Comparison of ENCODE assay signal across 28 mouse cellular contexts in genomic region chrX:36976980-36977379, GRCm38 (mm10). TPM values are rescaled to one million over a fixed set of nuclear protein-coding genes. Genes with fewer than 3 reads are reported as not detected.
DNase-seq lines count a peak whose midpoint lies in the region; ATAC-seq and TF ChIP-seq lines count a peak whose summit lies in the region.
"Had no signal": no experiment of that assay in that cellular context is flagged by ENCODE, and none has a peak within 500 bp of the region (broad histone marks: within the 10 kb centered on the region; RNA-seq: fewer than 3 reads in every experiment).

No protein-coding gene starts in this region.

- H3K4me3 ChIP-seq in heart, postnatal 0 days (ENCODE audit: low read depth, low read length): no peak overlapping the region
- no peak overlapping the region for H3K4me3 ChIP-seq in heart, embryonic 10.5 days
- no peak overlapping the region for H3K4me3 ChIP-seq in hindbrain, embryonic 12.5 days
- H3K4me3 ChIP-seq: embryonic facial prominence, embryonic 10.5 days; embryonic facial prominence, embryonic 13.5 days; erythroblast, embryonic 14.5 days; forebrain, embryonic 12.5 days; forebrain, embryonic 15.5 days; gastrocnemius, adult 2 months; heart, embryonic 12.5 days; hindbrain, embryonic 10.5 days had no signal

- no peak overlapping the region for H3K9ac ChIP-seq in heart, postnatal 0 days (replicated peaks; ENCODE audit: low read depth, low read length)
- H3K9ac ChIP-seq in hindbrain, embryonic 12.5 days: no peak overlapping the region
- H3K9ac ChIP-seq: embryonic facial prominence, embryonic 13.5 days; forebrain, embryonic 12.5 days; forebrain, embryonic 15.5 days; heart, embryonic 12.5 days; hindbrain, embryonic 14.5 days had no signal

- no peak for ATAC-seq in heart, postnatal 0 days (ENCODE audit: insufficient read depth, low read depth)
- ATAC-seq in hindbrain, embryonic 12.5 days (ENCODE audit: low FRiP score): no peak
- ATAC-seq: activated CD4-positive, CD25-positive, alpha-beta regulatory T cell, adult 4 months; forebrain, embryonic 15.5 days; hindbrain, postnatal 0 days; inflammation-experienced regulatory T-cells, adult 6 months had no signal

- H3K4me1 ChIP-seq in heart, postnatal 0 days (ENCODE audit: control insufficient read depth, insufficient read depth): peaks cover 6% of the 10 kb centered on the region; the same call in 1 of the 2 replicates
- no peaks in the 10 kb centered on the region for H3K4me1 ChIP-seq in heart, embryonic 10.5 days
- no peaks in the 10 kb centered on the region for H3K4me1 ChIP-seq in hindbrain, embryonic 12.5 days
- H3K4me1 ChIP-seq: embryonic facial prominence, embryonic 10.5 days; embryonic facial prominence, embryonic 13.5 days; forebrain, embryonic 12.5 days; forebrain, embryonic 15.5 days; hindbrain, embryonic 10.5 days had no signal

- peak overlapping the region; percentile 25; the same call in 1 of the 2 replicates for H3K27ac ChIP-seq in heart, postnatal 0 days (ENCODE audit: low read depth)
- H3K27ac ChIP-seq in heart, embryonic 10.5 days: no peak overlapping the region
- H3K27ac ChIP-seq in hindbrain, embryonic 12.5 days: no peak overlapping the region
- H3K27ac ChIP-seq: embryonic facial prominence, embryonic 10.5 days; embryonic facial prominence, embryonic 13.5 days; forebrain, embryonic 12.5 days; forebrain, embryonic 15.5 days; gastrocnemius, adult 2 months; hindbrain, embryonic 10.5 days; hindbrain, embryonic 14.5 days; hindbrain, postnatal 0 days had no signal

- WGBS in heart, postnatal 0 days: 72% methylated on average over 7 of the region's 7 CpGs
- 83% methylated on average over 7 of the region's 7 CpGs for WGBS in heart, embryonic 10.5 days
- 86% methylated on average over 7 of the region's 7 CpGs for WGBS in hindbrain, embryonic 12.5 days

- H3K27me3 ChIP-seq in heart, postnatal 0 days (ENCODE audit: control insufficient read depth, insufficient read depth, low read length): no peaks in the 10 kb centered on the region
- H3K27me3 ChIP-seq in heart, embryonic 10.5 days (ENCODE audit: insufficient read depth, poor library complexity, severe bottlenecking): no peaks in the 10 kb centered on the region
- no peaks in the 10 kb centered on the region for H3K27me3 ChIP-seq in hindbrain, embryonic 12.5 days
- H3K27me3 ChIP-seq: embryonic facial prominence, embryonic 13.5 days; forebrain, embryonic 12.5 days; forebrain, embryonic 15.5 days; heart, embryonic 12.5 days had no signal

- no peak for TF ChIP-seq CTCF in heart, postnatal 0 days (IDR thresholded peaks at IDR 0.05; ENCODE audit: low read depth)

- DNase-seq in adrenal gland, postnatal 10 days: peak; percentile 8
- no peak for DNase-seq in adrenal gland, adult 8-10 months
- no peak for DNase-seq in heart, postnatal 0 days (ENCODE audit: low spot score)
- DNase-seq in heart, embryonic 10.5 days (ENCODE audit: low spot score): no peak
- peak; percentile 34 for DNase-seq in layer of hippocampus, adult 9-11 months
- no peak for DNase-seq in layer of hippocampus, postnatal 25 days (ENCODE audit: extremely low spot score in 1 of 2, low spot score in 1 of 2)
- peak; percentile 80 for DNase-seq in brain, adult 2 months (ENCODE audit: low read depth, low spot score)
- DNase-seq: adrenal gland, postnatal 14 days; cerebellum, adult 11-12 months; cerebellum, adult 8-10 months; cerebellum, postnatal 36 days; embryo, embryonic 11 days; gastrocnemius, adult 2 months; gastrocnemius, postnatal 14 days; heart, adult 11 months; heart, postnatal 36 days had no signal

- no peak overlapping the region for H3K4me2 ChIP-seq in heart, postnatal 0 days (ENCODE audit: low read depth, low read length)
- no peak overlapping the region for H3K4me2 ChIP-seq in hindbrain, embryonic 12.5 days (replicated peaks)
- H3K4me2 ChIP-seq: embryonic facial prominence, embryonic 13.5 days; forebrain, embryonic 12.5 days; forebrain, embryonic 15.5 days; heart, embryonic 12.5 days; hindbrain, embryonic 14.5 days had no signal

- no peak for TF ChIP-seq EP300 in heart, postnatal 0 days (IDR thresholded peaks at IDR 0.05; ENCODE audit: low read depth)

- no peaks in the 10 kb centered on the region for H3K36me3 ChIP-seq in heart, postnatal 0 days (replicated peaks; ENCODE audit: control insufficient read depth, insufficient read depth, low read length)
- no peaks in the 10 kb centered on the region for H3K36me3 ChIP-seq in heart, embryonic 10.5 days
- H3K36me3 ChIP-seq in hindbrain, embryonic 12.5 days: no peaks in the 10 kb centered on the region
- H3K36me3 ChIP-seq: embryonic facial prominence, embryonic 10.5 days; embryonic facial prominence, embryonic 13.5 days; forebrain, embryonic 12.5 days; forebrain, embryonic 15.5 days; heart, embryonic 12.5 days; hindbrain, embryonic 10.5 days had no signal

- H3K9me3 ChIP-seq in heart, postnatal 0 days (replicated peaks; ENCODE audit: control insufficient read depth, low read length): no peaks in the 10 kb centered on the region
- no peaks in the 10 kb centered on the region for H3K9me3 ChIP-seq in heart, embryonic 10.5 days
- H3K9me3 ChIP-seq in hindbrain, embryonic 12.5 days (replicated peaks): no peaks in the 10 kb centered on the region
- H3K9me3 ChIP-seq: embryonic facial prominence, embryonic 10.5 days; embryonic facial prominence, embryonic 13.5 days; forebrain, embryonic 12.5 days; forebrain, embryonic 15.5 days; heart, embryonic 12.5 days; hindbrain, embryonic 10.5 days had no signal

RNA-seq across cellular contexts. Expression of gene Sept6, which starts 14.6 kb away (rescaled TPM):
- total RNA-seq in adrenal gland, postnatal 10 days (2021): 10 to 100 TPM; 15.8 to 22.4 TPM
- total RNA-seq in adrenal gland, adult 8-10 months (2022): 10 to 100 TPM; 21.4 to 45.9 (median 31.0) TPM
- total RNA-seq in heart, postnatal 0 days (2014; rRNA removed; ENCODE audit: low replicate concordance): 53.1 and 73.5 TPM in 2 replicates
- 22.1 and 22.3 TPM in 2 replicates for polyA plus RNA-seq in heart, postnatal 0 days (2015; fragmentation: Nextera tagmentation; extraction: Ambion mirVana)
- 14.9 and 19.0 TPM in 2 replicates for polyA plus RNA-seq in heart, embryonic 10.5 days (2016; fragmentation: Nextera tagmentation; extraction: Ambion mirVana)
- 10 to 100 TPM; 50.0 to 52.9 TPM for total RNA-seq in layer of hippocampus, postnatal 25 days (2021)
- 61.9 and 68.7 TPM in 2 replicates for polyA plus RNA-seq in hindbrain, embryonic 12.5 days (2016; fragmentation: Nextera tagmentation; extraction: Ambion mirVana)

Comparison
In these comparisons a context has a peak if more than half of its experiments do, and no peak if none do; other contexts are left out.
1. DNase-seq: peak in adrenal gland, postnatal 10 days (single experiment), layer of hippocampus, adult 9-11 months (single experiment) and brain, adult 2 months (single experiment); none in adrenal gland, adult 8-10 months (single experiment), heart, postnatal 0 days (single experiment), heart, embryonic 10.5 days (single experiment) and layer of hippocampus, postnatal 25 days (0 of 2).